Mouse (Mus musculus) liver, postnatal 0 days (tissue): Measurements from ENCODE around the gene Il34. TPM values are rescaled to one million over a fixed set of nuclear protein-coding genes. Genes with fewer than 3 reads are reported as not detected.

ENCODE experiments used
- ATAC-seq: fragments of 200-750 bp; cut with Nextera tagmentation; 2 replicates; pipeline ENCODE4 v1.8.0; 2017; ENCODE audit warnings: mild to moderate bottlenecking, moderate library complexity
- DNase-seq: peaks from one replicate; pipeline ENCODE4 v3.0.0-alpha.2; 2016
- H3K27ac ChIP-seq: fragments of 300-500 bp; sonication (generic); 2 replicates; pipeline ENCODE4 v1.5.1; 2014; ENCODE audit warnings: antibody characterized with exemption, moderate library complexity, mild to moderate bottlenecking, low read depth
- H3K27me3 ChIP-seq: fragments of 300-500 bp; sonication (generic); 2 replicates; pipeline ENCODE4 v1.6.1; 2014; ENCODE audit warnings: low read length, control low read depth, mixed read lengths; ENCODE audit not compliant: insufficient read depth
- H3K36me3 ChIP-seq: fragments of 300-500 bp; sonication (generic); replicated peaks from 2 replicates; pipeline ENCODE4 v1.6.1; 2014; ENCODE audit warnings: mild to moderate bottlenecking, control low read depth, low read length, moderate library complexity, mixed read lengths; ENCODE audit not compliant: insufficient read depth
- H3K4me1 ChIP-seq: fragments of 300-500 bp; sonication (generic); 2 replicates; pipeline ENCODE4 v1.6.1; 2014; ENCODE audit warnings: antibody characterized with exemption, mild to moderate bottlenecking, control low read depth; ENCODE audit not compliant: insufficient read depth
- H3K4me2 ChIP-seq: fragments of 300-500 bp; sonication (generic); 2 replicates; pipeline ENCODE4 v1.6.1; 2014; ENCODE audit warnings: low read depth, mild to moderate bottlenecking, low read length, moderate library complexity, mixed read lengths
- H3K4me3 ChIP-seq: fragments of 300-500 bp; sonication (generic); 2 replicates; pipeline ENCODE4 v1.5.1; 2014; ENCODE audit warnings: low read depth, low read length
- H3K9ac ChIP-seq: fragments of 300-500 bp; sonication (generic); replicated peaks from 2 replicates; pipeline ENCODE4 v1.6.1; 2014; ENCODE audit warnings: mild to moderate bottlenecking, moderate library complexity
- H3K9me3 ChIP-seq: fragments of 300-500 bp; sonication (generic); 2 replicates; pipeline ENCODE4 v1.6.1; 2016; ENCODE audit warnings: mild to moderate bottlenecking, control low read depth, low read length, mixed read lengths
- CTCF ChIP-seq: sonication (generic); IDR thresholded peaks from 2 replicates; pipeline ENCODE4 v1.5.1; 2016; ENCODE audit warnings: antibody characterized with exemption, low read depth
- EP300 ChIP-seq: IDR thresholded peaks from 2 replicates; pipeline ENCODE4 v1.6.1; 2016; ENCODE audit warnings: antibody characterized with exemption, low read depth, mild to moderate bottlenecking
- WGBS: fragments of 180-500 bp; shearing (Covaris S2); extraction: QIAGEN DNeasy Blood & Tissue Kit; methylation state at CpG from one replicate; pipeline ENCODE4 v1.1.7; 2014; ENCODE audit not compliant: insufficient replicate concordance; 5-methylcytosine and 5-hydroxymethylcytosine counted together
- polyA plus RNA-seq: library from polyadenylated mRNA; unstranded; fragments of >200 nt; fragmentation: Nextera tagmentation; extraction: Ambion mirVana; gene quantifications from 2 replicates; pipeline ENCODE4 v1.2.1, GENCODE M21; 2015

The Il34 gene
- polyA plus RNA-seq, 1 experiment from 2014 or later: 0.47 TPM

GRCm38 (mm10) chr8:110705391-110706287, 100.1 kb downstream of the Il34 start:
- Histone ChIP-seq H3K4me3 (no peak overlapping the region), H3K36me3 (no peaks in the 10 kb centered on the region), H3K27ac (no peak overlapping the region), H3K4me2 (no peak overlapping the region), H3K9me3 (no peaks in the 10 kb centered on the region), H3K4me1 (no peaks in the 10 kb centered on the region), H3K27me3 (no peaks in the 10 kb centered on the region), H3K9ac (no peak overlapping the region)
- no peak for DNase-seq
- no peak for TF ChIP-seq CTCF
- TF ChIP-seq EP300: no peak
- ATAC-seq: peak; percentile 49; the same call in 1 of the 2 replicates
- 70% methylated on average over 14 of the region's 14 CpGs for WGBS

- no peak for DNase-seq
- peaks cover 3% of the 10 kb centered on the region for H3K36me3 ChIP-seq
- no peaks in the 10 kb centered on the region for H3K27me3 ChIP-seq
- H3K27ac ChIP-seq: no peak overlapping the region
- 76% methylated on average over 3 of the region's 3 CpGs for WGBS
- no peaks in the 10 kb centered on the region for H3K9me3 ChIP-seq
- no peaks in the 10 kb centered on the region for H3K4me1 ChIP-seq
- H3K4me3 ChIP-seq: no peak overlapping the region
- ATAC-seq: no peak
- H3K9ac ChIP-seq: no peak overlapping the region
- H3K4me2 ChIP-seq: no peak overlapping the region
- TF ChIP-seq CTCF: no peak
- no peak for TF ChIP-seq EP300
These were observed 101.6 kb downstream of the Il34 start for GRCm38 (mm10) chr8:110704103-110704502.

DNA sequence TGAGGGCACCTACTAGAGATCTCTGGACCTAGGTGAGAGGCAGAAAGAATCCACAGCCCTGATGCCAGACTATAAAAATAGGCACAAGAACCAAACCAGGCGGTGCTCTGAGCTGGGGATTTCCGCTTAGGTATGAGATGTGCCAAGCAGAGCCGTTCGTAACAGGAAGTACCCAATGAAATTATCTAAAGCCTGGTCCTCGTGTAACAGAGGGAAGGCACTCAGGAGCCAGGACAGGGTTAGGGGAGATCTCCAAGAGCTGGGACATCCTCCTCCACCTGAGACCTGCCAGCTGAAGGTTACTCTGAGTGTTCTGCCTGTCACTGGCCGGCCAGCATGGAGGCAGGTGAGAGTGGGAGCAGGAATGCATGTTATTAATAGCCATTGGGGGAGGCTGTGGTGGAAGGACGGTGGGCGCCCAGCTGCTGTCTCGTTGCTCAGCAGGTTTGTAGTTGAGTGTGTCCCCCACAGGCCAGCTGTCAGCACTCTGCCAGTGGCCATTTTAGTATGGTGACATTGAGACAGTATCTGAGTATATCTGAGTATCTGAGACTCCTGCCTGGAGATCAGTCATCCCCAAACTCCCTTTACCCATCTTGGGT, 102.2 kb downstream of the Il34 start:
- Histone ChIP-seq H3K9ac (no peak overlapping the region), H3K4me1 (no peaks in the 10 kb centered on the region), H3K4me3 (no peak overlapping the region), H3K4me2 (no peak overlapping the region), H3K36me3 (peaks cover 5% of the 10 kb centered on the region), H3K27ac (no peak overlapping the region), H3K9me3 (no peaks in the 10 kb centered on the region), H3K27me3 (no peaks in the 10 kb centered on the region)
- TF ChIP-seq EP300 (no peak), CTCF (no peak)
- DNase-seq (no peak), ATAC-seq (no peak)
- 76% methylated on average over 9 of the region's 9 CpGs for WGBS

- Histone ChIP-seq H3K27ac (no peak overlapping the region), H3K9me3 (no peaks in the 10 kb centered on the region), H3K36me3 (peaks cover 5% of the 10 kb centered on the region), H3K4me2 (no peak overlapping the region), H3K4me3 (no peak overlapping the region), H3K27me3 (no peaks in the 10 kb centered on the region), H3K9ac (no peak overlapping the region), H3K4me1 (no peaks in the 10 kb centered on the region)
- TF ChIP-seq EP300: no peak
- ATAC-seq (no peak), DNase-seq (no peak)
- WGBS: 73% methylated on average over 9 of the region's 9 CpGs
These were observed 102.9 kb downstream of the Il34 start for GRCm38 (mm10) chr8:110702636-110703459.

DNA sequence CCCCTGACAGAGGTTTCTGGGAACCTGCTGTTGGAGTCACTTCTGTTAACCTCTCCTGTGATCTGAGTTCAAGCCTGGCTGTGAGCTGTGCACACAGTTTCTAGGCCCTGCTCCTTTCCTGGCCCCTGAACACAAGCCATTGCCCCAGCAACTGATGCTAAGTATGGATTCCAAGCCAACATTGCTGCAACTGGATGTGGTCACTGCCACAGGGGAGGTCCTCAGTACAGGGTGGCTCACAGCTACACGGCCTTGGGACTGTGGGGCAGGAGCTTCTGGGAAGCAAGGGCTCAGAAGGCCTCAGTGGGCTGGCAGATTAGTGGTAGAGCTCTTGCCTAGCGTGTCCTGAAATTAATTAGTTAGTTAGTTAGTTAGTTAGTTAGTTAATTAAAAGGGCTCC, 105.2 kb downstream of the Il34 start:
- Histone ChIP-seq H3K36me3 (peaks cover 5% of the 10 kb centered on the region), H3K27ac (no peak overlapping the region), H3K9ac (no peak overlapping the region), H3K27me3 (no peaks in the 10 kb centered on the region), H3K4me3 (no peak overlapping the region), H3K4me2 (no peak overlapping the region), H3K9me3 (no peaks in the 10 kb centered on the region), H3K4me1 (no peaks in the 10 kb centered on the region)
- TF ChIP-seq CTCF (no peak), EP300 (no peak)
- no peak for ATAC-seq
- 81% methylated on average over 2 of the region's 2 CpGs for WGBS
- no peak for DNase-seq

- ATAC-seq: no peak
- 85% methylated on average over 7 of the region's 7 CpGs for WGBS
- H3K36me3 ChIP-seq: peaks cover 5% of the 10 kb centered on the region
These were observed 106.2 kb downstream of the Il34 start for GRCm38 (mm10) chr8:110699501-110699900.

More at GRCm38 (mm10) chr8:110699501-110699900, 106.2 kb downstream of the Il34 start:
- no peak overlapping the region for H3K4me2 ChIP-seq
- H3K27ac ChIP-seq: no peak overlapping the region
- TF ChIP-seq CTCF (no peak), EP300 (no peak)
- H3K4me1 ChIP-seq: no peaks in the 10 kb centered on the region
- no peak overlapping the region for H3K9ac ChIP-seq
- no peak overlapping the region for H3K4me3 ChIP-seq
- H3K27me3 ChIP-seq: no peaks in the 10 kb centered on the region
- no peaks in the 10 kb centered on the region for H3K9me3 ChIP-seq
- no peak for DNase-seq
